19 mouse cellular contexts compared by ENCODE assay signal in genomic region chrX:37753474-37753873, GRCm38 (mm10). TPM values are rescaled to one million over a fixed set of nuclear protein-coding genes. Genes with fewer than 3 reads are reported as not detected.
DNase-seq lines count a peak whose midpoint lies in the region; ATAC-seq and TF ChIP-seq lines count a peak whose summit lies in the region.
"Had no signal": no experiment of that assay in that cellular context is flagged by ENCODE, and none has a peak within 500 bp of the region (broad histone marks: within the 10 kb centered on the region; RNA-seq: fewer than 3 reads in every experiment).

No protein-coding gene starts in this region.

- no peak overlapping the region for H3K9ac ChIP-seq in forebrain, postnatal 0 days
- H3K9ac ChIP-seq in forebrain, embryonic 14.5 days (ENCODE audit: low read length), result no peak overlapping the region
- H3K9ac ChIP-seq in kidney, embryonic 15.5 days, result no peak overlapping the region
- H3K9ac ChIP-seq: embryonic facial prominence, embryonic 12.5 days; forebrain, embryonic 13.5 days; neural tube, embryonic 15.5 days had no signal

- DNase-seq in forebrain, postnatal 0 days, result peak; percentile 0
- DNase-seq in forebrain, embryonic 14.5 days (ENCODE audit: low spot score), result no peak
- DNase-seq in kidney, postnatal 10 days, result peak; percentile 4
- DNase-seq in retina, embryonic 14.5 days (ENCODE audit: low spot score), result peak; percentile 0
- DNase-seq in retina, postnatal 1 day, result no peak
- no peak for DNase-seq in thymus, adult 2 months
- no peak for DNase-seq in layer of hippocampus, adult 18-20 months (ENCODE audit: low spot score in 2 of 2)
- DNase-seq: adrenal gland, adult 2 months; cerebellum, adult 9-10 months; kidney, adult 11 months; right cerebral cortex, postnatal 14 days had no signal

- H3K4me1 ChIP-seq in forebrain, postnatal 0 days (ENCODE audit: insufficient read depth), result no peaks in the 10 kb centered on the region
- no peaks in the 10 kb centered on the region for H3K4me1 ChIP-seq in forebrain, embryonic 14.5 days (ENCODE audit: control insufficient read depth, insufficient read depth, low read length)
- H3K4me1 ChIP-seq in kidney, embryonic 15.5 days, result no peaks in the 10 kb centered on the region
- H3K4me1 ChIP-seq in thymus, adult 2 months (replicated peaks; ENCODE audit: control insufficient read depth, insufficient read depth, low read length), result no peaks in the 10 kb centered on the region
- H3K4me1 ChIP-seq: embryonic facial prominence, embryonic 12.5 days; forebrain, embryonic 13.5 days; hindbrain, embryonic 10.5 days; neural tube, embryonic 15.5 days had no signal

- TF ChIP-seq CTCF in forebrain, postnatal 0 days (IDR thresholded peaks at IDR 0.05; ENCODE audit: low read depth), result no peak
- no peak for TF ChIP-seq CTCF in thymus, adult 2 months (IDR thresholded peaks at IDR 0.05; ENCODE audit: borderline replicate concordance, control insufficient read depth, extremely low read depth, insufficient read depth, low read length, poor library complexity)

- H3K27me3 ChIP-seq in forebrain, postnatal 0 days (ENCODE audit: insufficient read depth, low read length), result no peaks in the 10 kb centered on the region
- no peaks in the 10 kb centered on the region for H3K27me3 ChIP-seq in forebrain, embryonic 14.5 days (replicated peaks; ENCODE audit: control insufficient read depth, insufficient read depth, low read length)
- H3K27me3 ChIP-seq in kidney, embryonic 15.5 days, result no peaks in the 10 kb centered on the region
- H3K27me3 ChIP-seq in thymus, adult 2 months (ENCODE audit: control insufficient read depth, insufficient read depth, low read length), result no peaks in the 10 kb centered on the region
- H3K27me3 ChIP-seq: embryonic facial prominence, embryonic 12.5 days; forebrain, embryonic 13.5 days; neural tube, embryonic 15.5 days had no signal

- 70% methylated on average over 5 of the region's 5 CpGs for WGBS in forebrain, postnatal 0 days
- WGBS in forebrain, embryonic 14.5 days, result 84% methylated on average over 5 of the region's 5 CpGs
- WGBS in kidney, embryonic 15.5 days, result 56% methylated on average over 5 of the region's 5 CpGs
- 60% methylated on average over 5 of the region's 5 CpGs for WGBS in thymus, adult 2 months

- no peak for ATAC-seq in forebrain, postnatal 0 days
- ATAC-seq in forebrain, embryonic 14.5 days, result no peak
- ATAC-seq in kidney, embryonic 15.5 days (replicated peaks; ENCODE audit: low FRiP score), result no peak
- ATAC-seq: forebrain, embryonic 13.5 days had no signal

- no peak for TF ChIP-seq POLR2A in thymus, adult 2 months (IDR thresholded peaks at IDR 0.05; ENCODE audit: control insufficient read depth, extremely low read depth, insufficient read depth, low read length, poor library complexity)

- no peak overlapping the region for H3K4me3 ChIP-seq in forebrain, postnatal 0 days (ENCODE audit: low read depth, low read length)
- H3K4me3 ChIP-seq in forebrain, embryonic 14.5 days (ENCODE audit: low read depth, low read length), result no peak overlapping the region
- H3K4me3 ChIP-seq in kidney, embryonic 15.5 days (replicated peaks), result no peak overlapping the region
- H3K4me3 ChIP-seq in thymus, adult 2 months (ENCODE audit: control insufficient read depth, insufficient read depth, low read length), result no peak overlapping the region
- H3K4me3 ChIP-seq: embryonic facial prominence, embryonic 12.5 days; forebrain, embryonic 13.5 days; hindbrain, embryonic 10.5 days; neural tube, embryonic 15.5 days had no signal

- H3K9me3 ChIP-seq in forebrain, postnatal 0 days (ENCODE audit: low read length), result no peaks in the 10 kb centered on the region
- H3K9me3 ChIP-seq in forebrain, embryonic 14.5 days (replicated peaks; ENCODE audit: control insufficient read depth, low read length), result no peaks in the 10 kb centered on the region
- no peaks in the 10 kb centered on the region for H3K9me3 ChIP-seq in kidney, embryonic 15.5 days (replicated peaks)
- H3K9me3 ChIP-seq: embryonic facial prominence, embryonic 12.5 days; forebrain, embryonic 13.5 days; hindbrain, embryonic 10.5 days; neural tube, embryonic 15.5 days had no signal

- no peaks in the 10 kb centered on the region for H3K36me3 ChIP-seq in forebrain, postnatal 0 days (ENCODE audit: insufficient read depth)
- no peaks in the 10 kb centered on the region for H3K36me3 ChIP-seq in forebrain, embryonic 14.5 days (ENCODE audit: control insufficient read depth, insufficient read depth, low read length)
- no peaks in the 10 kb centered on the region for H3K36me3 ChIP-seq in kidney, embryonic 15.5 days
- no peaks in the 10 kb centered on the region for H3K36me3 ChIP-seq in thymus, adult 2 months (ENCODE audit: control insufficient read depth, insufficient read depth, low read length)
- H3K36me3 ChIP-seq: embryonic facial prominence, embryonic 12.5 days; hindbrain, embryonic 10.5 days; neural tube, embryonic 15.5 days had no signal

- H3K4me2 ChIP-seq in forebrain, postnatal 0 days (ENCODE audit: low read depth), result no peak overlapping the region
- H3K4me2 ChIP-seq in forebrain, embryonic 14.5 days (ENCODE audit: low read length), result no peak overlapping the region
- no peak overlapping the region for H3K4me2 ChIP-seq in kidney, embryonic 15.5 days
- H3K4me2 ChIP-seq: embryonic facial prominence, embryonic 12.5 days; forebrain, embryonic 13.5 days; neural tube, embryonic 15.5 days had no signal

- H3K27ac ChIP-seq in forebrain, postnatal 0 days (ENCODE audit: low read depth, low read length), result no peak overlapping the region
- H3K27ac ChIP-seq in forebrain, embryonic 14.5 days (ENCODE audit: low read depth, low read length), result no peak overlapping the region
- no peak overlapping the region for H3K27ac ChIP-seq in kidney, embryonic 15.5 days
- H3K27ac ChIP-seq in thymus, adult 2 months (ENCODE audit: control insufficient read depth, insufficient read depth, low read length), result no peak overlapping the region
- H3K27ac ChIP-seq: embryonic facial prominence, embryonic 12.5 days; forebrain, embryonic 13.5 days; hindbrain, embryonic 10.5 days; neural tube, embryonic 15.5 days had no signal

RNA-seq across cellular contexts. Expression of gene Rhox5, which starts 51.2 kb away (rescaled TPM):
- total RNA-seq in forebrain, postnatal 0 days (2014; rRNA removed), result not detected in 2 replicates
- 0.65 and 0.70 TPM in 2 replicates for polyA plus RNA-seq in forebrain, postnatal 0 days (2015; fragmentation: Nextera tagmentation; extraction: Ambion mirVana)
- polyA plus RNA-seq in forebrain, embryonic 14.5 days (2014; fragmentation: Nextera tagmentation; extraction: Ambion mirVana), result not detected in 2 replicates
- polyA plus RNA-seq in kidney, embryonic 15.5 days (2015; fragmentation: Nextera tagmentation; extraction: Ambion mirVana), result 1.9 and 2.2 TPM in 2 replicates
- not detected in 2 replicates for polyA plus RNA-seq in thymus, adult 2 months (2012; rRNA removed)
- total RNA-seq in layer of hippocampus, adult 18-20 months (2021), result not detected
- total RNA-seq: adrenal gland, adult 2 months; gastrocnemius, postnatal 4 days; layer of hippocampus, postnatal 14 days; left cerebral cortex, postnatal 36 days had no signal
- polyA plus RNA-seq: adrenal gland, adult 2 months; forebrain, embryonic 13.5 days had no signal

Comparison
In these comparisons a context has a peak if more than half of its experiments do, and no peak if none do; other contexts are left out.
1. DNase-seq: peak in forebrain, postnatal 0 days (single experiment), kidney, postnatal 10 days (single experiment) and retina, embryonic 14.5 days (single experiment); none in forebrain, embryonic 14.5 days (single experiment), retina, postnatal 1 day (single experiment), thymus, adult 2 months (single experiment) and layer of hippocampus, adult 18-20 months (0 of 2).